Mouse (Mus musculus) liver, embryonic 12.5 days (tissue): ENCODE measurements around the gene Casz1. TPM values are rescaled to one million over a fixed set of nuclear protein-coding genes. Genes with fewer than 3 reads are reported as not detected.

ENCODE experiments used
- ATAC-seq: fragments of 200-750 bp; cut with Nextera tagmentation; 2 replicates; pipeline ENCODE4 v1.8.0; 2017; ENCODE audit warnings: moderate number of reproducible peaks, mild to moderate bottlenecking, moderate library complexity
- H3K27ac ChIP-seq: fragments of 300-500 bp; sonication (generic); 2 replicates; pipeline ENCODE4 v1.5.1; 2016; ENCODE audit warnings: mild to moderate bottlenecking
- H3K27me3 ChIP-seq: fragments of 300-500 bp; sonication (generic); replicated peaks from 2 replicates; pipeline ENCODE4 v1.6.1; 2016; ENCODE audit warnings: mild to moderate bottlenecking, moderate library complexity
- H3K36me3 ChIP-seq: fragments of 300-500 bp; sonication (generic); 2 replicates; pipeline ENCODE4 v1.6.1; 2016; ENCODE audit warnings: mild to moderate bottlenecking, moderate library complexity
- H3K4me1 ChIP-seq: fragments of 300-500 bp; sonication (generic); 2 replicates; pipeline ENCODE4 v1.6.1; 2016
- H3K4me2 ChIP-seq: fragments of 300-500 bp; sonication (generic); 2 replicates; pipeline ENCODE4 v1.6.1; 2016; ENCODE audit warnings: mild to moderate bottlenecking, moderate library complexity
- H3K4me3 ChIP-seq: fragments of 300-500 bp; sonication (generic); 2 replicates; pipeline ENCODE4 v1.5.1; 2016; ENCODE audit warnings: mild to moderate bottlenecking, moderate library complexity
- H3K9ac ChIP-seq: fragments of 300-500 bp; sonication (generic); 2 replicates; pipeline ENCODE4 v1.6.1; 2016; ENCODE audit warnings: mild to moderate bottlenecking, moderate library complexity
- H3K9me3 ChIP-seq: fragments of 300-500 bp; sonication (generic); replicated peaks from 2 replicates; pipeline ENCODE4 v1.6.1; 2016; ENCODE audit warnings: mild to moderate bottlenecking, moderate library complexity
- WGBS: fragments of 180-500 bp; shearing (Covaris S2); methylation state at CpG from one replicate; pipeline ENCODE4 v1.1.7; 2016; ENCODE audit not compliant: insufficient replicate concordance; 5-methylcytosine and 5-hydroxymethylcytosine counted together
- polyA plus RNA-seq: library from polyadenylated mRNA; unstranded; fragments of >200 nt; fragmentation: Nextera tagmentation; extraction: Ambion mirVana; gene quantifications from 2 replicates; pipeline ENCODE4 v1.2.1, GENCODE M21; 2016

Gene Casz1
- polyA plus RNA-seq, 1 experiment from 2014 or later: 0.50 TPM

- H3K27me3 ChIP-seq: peaks cover 75% of the 10 kb centered on the region
- no peak for ATAC-seq
- no peak overlapping the region for H3K4me2 ChIP-seq
- WGBS: 66% methylated on average over 10 of the region's 10 CpGs
- H3K36me3 ChIP-seq: no peaks in the 10 kb centered on the region
- H3K4me3 ChIP-seq: no peak overlapping the region
- H3K27ac ChIP-seq: no peak overlapping the region
- no peaks in the 10 kb centered on the region for H3K9me3 ChIP-seq
- H3K4me1 ChIP-seq: 0 out of 2 replicates have a peak, but pooled peaks cover 3% of the 10 kb centered on the region
- H3K9ac ChIP-seq: no peak overlapping the region
Measured at GRCm38 (mm10) chr4:148871751-148872334, 67.6 kb downstream of the Casz1 start.

GRCm38 (mm10) chr4:148872372-148872771 lies 68.1 kb downstream of the Casz1 start:
- H3K9me3 ChIP-seq: no peaks in the 10 kb centered on the region
- H3K27me3 ChIP-seq: peaks cover 80% of the 10 kb centered on the region
- no peak overlapping the region for H3K4me2 ChIP-seq
- H3K27ac ChIP-seq: no peak overlapping the region
- no peaks in the 10 kb centered on the region for H3K36me3 ChIP-seq
- WGBS: 64% methylated on average over 9 of the region's 9 CpGs
- ATAC-seq: no peak
- H3K9ac ChIP-seq: no peak overlapping the region
- H3K4me1 ChIP-seq: 0 out of 2 replicates have a peak, but pooled peaks cover 8% of the 10 kb centered on the region
- H3K4me3 ChIP-seq: no peak overlapping the region

- H3K9ac ChIP-seq: no peak overlapping the region
- H3K4me1 ChIP-seq: 0 out of 2 replicates have a peak, but pooled peaks cover 8% of the 10 kb centered on the region
- 56% methylated on average over 12 of the region's 12 CpGs for WGBS
- H3K27ac ChIP-seq: no peak overlapping the region
- H3K4me3 ChIP-seq: no peak overlapping the region
- no peaks in the 10 kb centered on the region for H3K36me3 ChIP-seq
- H3K9me3 ChIP-seq: no peaks in the 10 kb centered on the region
- no peak for ATAC-seq
- H3K27me3 ChIP-seq: peaks cover 80% of the 10 kb centered on the region
- H3K4me2 ChIP-seq: no peak overlapping the region
Measured at GRCm38 (mm10) chr4:148872783-148873182, 68.6 kb downstream of the Casz1 start.

- H3K4me1 ChIP-seq: peaks cover 31% of the 10 kb centered on the region
- peaks cover 90% of the 10 kb centered on the region for H3K27me3 ChIP-seq
- H3K36me3 ChIP-seq: no peaks in the 10 kb centered on the region
- H3K4me2 ChIP-seq: no peak overlapping the region
- no peak overlapping the region for H3K4me3 ChIP-seq
- ATAC-seq: no peak
- no peak overlapping the region for H3K9ac ChIP-seq
- WGBS: 87% methylated on average over 9 of the region's 9 CpGs
- H3K9me3 ChIP-seq: no peaks in the 10 kb centered on the region
- no peak overlapping the region for H3K27ac ChIP-seq
Measured at GRCm38 (mm10) chr4:148876166-148876565, 71.9 kb downstream of the Casz1 start.

- Histone ChIP-seq H3K4me1 (peaks cover 31% of the 10 kb centered on the region), H3K27ac (no peak overlapping the region), H3K9ac (no peak overlapping the region), H3K27me3 (peaks cover 93% of the 10 kb centered on the region), H3K36me3 (no peaks in the 10 kb centered on the region), H3K9me3 (no peaks in the 10 kb centered on the region), H3K4me2 (no peak overlapping the region), H3K4me3 (no peak overlapping the region)
- no peak for ATAC-seq
- WGBS: 52% methylated on average over 8 of the region's 8 CpGs
Measured at GRCm38 (mm10) chr4:148876867-148877266, 72.6 kb downstream of the Casz1 start.

- H3K27me3 ChIP-seq: peaks cover 91% of the 10 kb centered on the region
- 50% methylated on average over 11 of the region's 11 CpGs for WGBS
- H3K4me2 ChIP-seq: no peak overlapping the region
- H3K36me3 ChIP-seq: no peaks in the 10 kb centered on the region
- H3K9me3 ChIP-seq: no peaks in the 10 kb centered on the region
- H3K27ac ChIP-seq: no peak overlapping the region
- no peak overlapping the region for H3K9ac ChIP-seq
- peaks cover 31% of the 10 kb centered on the region for H3K4me1 ChIP-seq
- H3K4me3 ChIP-seq: no peak overlapping the region
- no peak for ATAC-seq
Measured at GRCm38 (mm10) chr4:148878192-148878983, 74.2 kb downstream of the Casz1 start.

- no peak overlapping the region for H3K27ac ChIP-seq
- WGBS: 26% methylated on average over 11 of the region's 11 CpGs
- H3K36me3 ChIP-seq: no peaks in the 10 kb centered on the region
- H3K4me3 ChIP-seq: no peak overlapping the region
- H3K4me1 ChIP-seq: peaks cover 31% of the 10 kb centered on the region
- peaks cover 87% of the 10 kb centered on the region for H3K27me3 ChIP-seq
- no peaks in the 10 kb centered on the region for H3K9me3 ChIP-seq
- peak; percentile 57; the same call in 1 of the 2 replicates for ATAC-seq
- no peak overlapping the region for H3K9ac ChIP-seq
- no peak overlapping the region for H3K4me2 ChIP-seq
Measured at GRCm38 (mm10) chr4:148878984-148879610, 74.9 kb downstream of the Casz1 start.

GRCm38 (mm10) chr4:148879631-148880030 lies 75.4 kb downstream of the Casz1 start:
- no peak overlapping the region for H3K4me2 ChIP-seq
- WGBS: 51% methylated on average over 3 of the region's 3 CpGs
- no peak overlapping the region for H3K27ac ChIP-seq
- no peaks in the 10 kb centered on the region for H3K9me3 ChIP-seq
- H3K9ac ChIP-seq: no peak overlapping the region
- no peaks in the 10 kb centered on the region for H3K36me3 ChIP-seq
- no peak overlapping the region for H3K4me3 ChIP-seq
- ATAC-seq: no peak
- H3K27me3 ChIP-seq: peaks cover 88% of the 10 kb centered on the region
- H3K4me1 ChIP-seq: peaks cover 31% of the 10 kb centered on the region

- no peak overlapping the region for H3K9ac ChIP-seq
- no peak overlapping the region for H3K4me3 ChIP-seq
- peaks cover 89% of the 10 kb centered on the region for H3K27me3 ChIP-seq
- ATAC-seq: no peak; the same call in 1 of the 2 replicates
- H3K36me3 ChIP-seq: no peaks in the 10 kb centered on the region
- 33% methylated on average over 17 of the region's 17 CpGs for WGBS
- peaks cover 31% of the 10 kb centered on the region for H3K4me1 ChIP-seq
- no peak overlapping the region for H3K4me2 ChIP-seq
- H3K27ac ChIP-seq: no peak overlapping the region
- no peaks in the 10 kb centered on the region for H3K9me3 ChIP-seq
Measured at GRCm38 (mm10) chr4:148881001-148881669, 76.9 kb downstream of the Casz1 start.

GRCm38 (mm10) chr4:148881838-148882237 lies 77.6 kb downstream of the Casz1 start:
- 53% methylated on average over 5 of the region's 5 CpGs for WGBS
- H3K27ac ChIP-seq: no peak overlapping the region
- no peak overlapping the region for H3K4me3 ChIP-seq
- H3K9me3 ChIP-seq: no peaks in the 10 kb centered on the region
- H3K9ac ChIP-seq: no peak overlapping the region
- ATAC-seq: no peak
- H3K4me1 ChIP-seq: peaks cover 28% of the 10 kb centered on the region
- no peak overlapping the region for H3K4me2 ChIP-seq
- H3K36me3 ChIP-seq: no peaks in the 10 kb centered on the region
- H3K27me3 ChIP-seq: peaks cover 89% of the 10 kb centered on the region

GRCm38 (mm10) chr4:148882360-148882929 lies 78.2 kb downstream of the Casz1 start:
- H3K4me2 ChIP-seq: no peak overlapping the region; the same call in 1 of the 2 replicates
- peaks cover 90% of the 10 kb centered on the region for H3K27me3 ChIP-seq
- peaks cover 23% of the 10 kb centered on the region for H3K4me1 ChIP-seq
- ATAC-seq: no peak
- H3K4me3 ChIP-seq: no peak overlapping the region
- H3K36me3 ChIP-seq: no peaks in the 10 kb centered on the region
- WGBS: 24% methylated on average over 17 of the region's 17 CpGs
- H3K27ac ChIP-seq: no peak overlapping the region
- no peaks in the 10 kb centered on the region for H3K9me3 ChIP-seq
- no peak overlapping the region for H3K9ac ChIP-seq
